Mouse (Mus musculus): ENCODE measurements around the gene Zfr2. TPM values are rescaled to one million over a fixed set of nuclear protein-coding genes. Genes with fewer than 3 reads are reported as not detected.
A peak's percentile ranks its signal among the peaks of the same experiment; 100 is the strongest.

Gene Zfr2
- polyA plus RNA-seq, 1 experiment = 0.19 TPM

DNA sequence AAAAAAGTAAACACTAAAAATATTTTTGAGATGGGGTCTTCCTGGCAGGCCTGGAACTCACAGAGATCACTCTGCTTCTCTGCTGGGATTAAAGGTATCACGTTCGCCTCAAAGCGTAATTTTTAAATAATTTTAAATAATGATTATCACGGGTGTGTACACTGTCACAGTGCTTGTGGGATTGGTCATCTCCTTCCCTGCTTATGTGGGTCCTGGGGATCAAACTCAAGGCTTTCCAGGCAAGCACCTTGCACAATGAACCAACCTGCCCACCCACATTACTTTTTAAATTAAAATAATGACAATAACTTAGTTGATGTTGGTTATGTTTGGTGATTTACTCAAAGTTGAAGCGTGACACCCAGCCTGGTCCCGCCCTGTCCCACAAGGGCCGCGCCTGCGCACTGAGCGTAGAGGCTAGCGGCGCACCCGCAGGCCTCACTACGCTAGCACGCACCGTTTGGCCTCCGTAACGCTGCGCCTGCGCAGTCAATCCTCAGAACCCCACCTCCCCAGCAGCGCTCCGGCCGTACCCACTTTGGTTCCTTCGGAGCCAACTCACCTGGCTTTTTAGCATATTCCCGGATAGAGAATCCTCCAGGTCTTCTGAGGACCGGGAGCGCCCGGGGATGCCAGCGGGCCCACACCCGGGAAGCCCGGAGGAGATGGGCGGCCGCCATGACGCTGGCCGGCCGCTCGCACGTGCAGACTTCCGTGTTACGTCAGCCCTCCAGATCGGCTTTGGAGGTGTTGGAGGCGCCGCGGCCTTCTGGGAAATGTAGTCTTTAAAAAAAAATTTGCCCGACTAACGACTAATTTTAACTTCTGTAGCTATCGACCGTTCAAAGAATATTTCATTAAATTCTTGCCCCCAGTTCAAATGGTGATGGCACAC is 33.5 kb downstream of the Zfr2 start, which contains the start of the genes Mrpl54 and Apba3:
Mrpl54 (minus strand) TSS at position 724 of the 895 bp plus-strand sequence.
Apba3 (plus strand) TSS at position 750 of the 895 bp plus-strand sequence.
- TF ChIP-seq CEBPB (IDR thresholded peaks at IDR 0.05; ENCODE audit: low read depth) (peak; percentile 24), MAX (IDR thresholded peaks at IDR 0.05) (peak; percentile 96), MYOD1 (IDR thresholded peaks at IDR 0.05; ENCODE audit: control insufficient read depth, insufficient read length, low read depth) (no peak)
- Histone ChIP-seq H3K79me2 (ENCODE audit: control insufficient read depth, insufficient read depth) (peaks cover 41% of the 10 kb centered on the region), H3K79me3 (ENCODE audit: low read depth) (peaks cover 13% of the 10 kb centered on the region), H3K36me3 (ENCODE audit: control insufficient read depth, insufficient read depth) (peaks cover 32% of the 10 kb centered on the region), H3ac (ENCODE audit: control insufficient read depth, insufficient read length, low read depth) (peak within 1 kb of the TSS; percentile 55), H3K27me3 (ENCODE audit: control insufficient read depth, insufficient read depth, insufficient read length) (no peaks in the 10 kb centered on the region), H3K4me3 (ENCODE audit: insufficient read depth, poor library complexity, severe bottlenecking) (peak within 1 kb of the TSS; percentile 48)

DNA sequence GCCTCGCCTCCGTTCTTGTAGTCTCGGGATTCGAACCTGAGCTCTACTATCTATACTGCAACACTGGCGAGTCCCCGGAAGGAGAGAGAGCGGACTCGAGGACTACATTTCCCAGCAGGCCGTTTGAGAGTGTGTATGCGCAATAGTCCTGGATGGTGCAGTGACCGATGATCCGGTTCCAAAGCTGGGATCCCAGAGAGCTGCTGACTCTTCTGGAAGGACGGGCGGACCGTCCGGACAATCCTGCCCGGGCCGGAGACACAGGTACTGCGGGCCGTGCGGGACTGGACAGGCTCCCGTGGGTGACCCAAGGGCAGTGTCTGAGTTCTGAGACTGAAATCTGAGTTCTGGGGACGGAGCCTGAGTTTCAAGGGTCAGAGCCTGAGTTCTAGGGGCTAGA is 35.1 kb downstream of the Zfr2 start:
- Histone ChIP-seq H3ac (ENCODE audit: control insufficient read depth, insufficient read length, low read depth) (peak overlapping the region; percentile 99), H3K27me3 (ENCODE audit: control insufficient read depth, insufficient read depth, insufficient read length) (no peaks in the 10 kb centered on the region), H3K79me2 (ENCODE audit: control insufficient read depth, insufficient read depth) (peaks cover 41% of the 10 kb centered on the region), H3K4me3 (ENCODE audit: insufficient read depth, poor library complexity, severe bottlenecking) (peak overlapping the region; percentile 75), H3K79me3 (ENCODE audit: low read depth) (peaks cover 13% of the 10 kb centered on the region), H3K36me3 (ENCODE audit: control insufficient read depth, insufficient read depth) (peaks cover 31% of the 10 kb centered on the region)
- TF ChIP-seq MYOG (IDR thresholded peaks at IDR 0.05; ENCODE audit: control insufficient read depth, extremely low read depth, insufficient read length) (no peak), FOSL1 (IDR thresholded peaks at IDR 0.05; ENCODE audit: insufficient read depth, low read length, poor library complexity, severe bottlenecking) (no peak), CEBPB (IDR thresholded peaks at IDR 0.05; ENCODE audit: low read depth) (peak; percentile 84), CTCF (IDR thresholded peaks at IDR 0.05; ENCODE audit: control insufficient read depth, insufficient read depth, insufficient read length) (no peak), USF1 (IDR thresholded peaks at IDR 0.05; ENCODE audit: low read depth) (no peak), MYOD1 (IDR thresholded peaks at IDR 0.05; ENCODE audit: control insufficient read depth, insufficient read length, low read depth) (no peak)

DNA sequence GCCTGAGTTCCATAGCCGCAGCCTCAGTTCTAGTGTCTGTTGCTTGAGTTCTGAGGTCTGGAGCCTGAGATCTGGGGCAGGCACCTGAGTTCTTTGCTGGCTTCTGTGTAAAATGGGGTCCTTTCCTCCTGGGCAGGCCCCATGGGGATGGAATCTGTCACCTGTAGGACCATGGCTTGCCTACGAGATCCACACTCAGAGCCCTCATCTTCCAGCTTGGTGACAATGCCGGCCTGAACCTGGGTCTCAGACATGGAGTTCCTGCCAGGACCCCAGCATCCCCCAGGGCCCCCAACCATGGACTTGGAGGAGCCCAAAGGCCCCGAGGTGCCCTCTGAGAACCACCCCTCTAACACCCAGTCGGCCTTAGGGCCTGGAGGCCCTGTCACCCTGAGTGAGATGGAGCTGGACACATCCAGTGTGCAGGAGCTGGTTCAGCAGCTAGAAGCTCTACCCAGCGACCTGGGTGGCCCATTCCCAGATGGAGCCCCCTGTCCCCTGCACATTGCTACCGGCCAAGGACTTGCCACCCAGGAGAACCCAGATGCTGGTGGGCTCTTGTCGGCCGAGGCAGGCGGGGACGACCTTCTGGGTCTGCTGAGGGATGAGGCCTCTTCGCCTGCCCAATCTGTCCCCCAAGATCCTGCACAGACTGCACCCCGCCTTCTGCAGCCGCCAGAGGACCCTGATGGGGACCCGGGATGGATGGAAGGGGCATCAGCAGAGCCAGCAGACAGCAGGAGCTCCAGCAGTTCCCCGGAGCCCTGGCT is 35.9 kb downstream of the Zfr2 start:
- Histone ChIP-seq H3ac (ENCODE audit: control insufficient read depth, insufficient read length, low read depth) (peak overlapping the region; percentile 99), H3K4me3 (ENCODE audit: insufficient read depth, poor library complexity, severe bottlenecking) (peak overlapping the region; percentile 75), H3K79me3 (ENCODE audit: low read depth) (peaks cover 13% of the 10 kb centered on the region), H3K27me3 (ENCODE audit: control insufficient read depth, insufficient read depth, insufficient read length) (no peaks in the 10 kb centered on the region), H3K79me2 (ENCODE audit: control insufficient read depth, insufficient read depth) (peaks cover 41% of the 10 kb centered on the region), H3K36me3 (ENCODE audit: control insufficient read depth, insufficient read depth) (peaks cover 24% of the 10 kb centered on the region)
- TF ChIP-seq FOSL1 (IDR thresholded peaks at IDR 0.05; ENCODE audit: insufficient read depth, low read length, poor library complexity, severe bottlenecking) (no peak), MYOD1 (IDR thresholded peaks at IDR 0.05; ENCODE audit: control insufficient read depth, insufficient read length, low read depth) (no peak), MAX (IDR thresholded peaks at IDR 0.05) (no peak), CTCF (IDR thresholded peaks at IDR 0.05; ENCODE audit: control insufficient read depth, insufficient read depth, insufficient read length) (no peak), USF1 (IDR thresholded peaks at IDR 0.05; ENCODE audit: low read depth) (no peak), CEBPB (IDR thresholded peaks at IDR 0.05; ENCODE audit: low read depth) (no peak), MYOG (IDR thresholded peaks at IDR 0.05; ENCODE audit: control insufficient read depth, extremely low read depth, insufficient read length) (no peak)

DNA sequence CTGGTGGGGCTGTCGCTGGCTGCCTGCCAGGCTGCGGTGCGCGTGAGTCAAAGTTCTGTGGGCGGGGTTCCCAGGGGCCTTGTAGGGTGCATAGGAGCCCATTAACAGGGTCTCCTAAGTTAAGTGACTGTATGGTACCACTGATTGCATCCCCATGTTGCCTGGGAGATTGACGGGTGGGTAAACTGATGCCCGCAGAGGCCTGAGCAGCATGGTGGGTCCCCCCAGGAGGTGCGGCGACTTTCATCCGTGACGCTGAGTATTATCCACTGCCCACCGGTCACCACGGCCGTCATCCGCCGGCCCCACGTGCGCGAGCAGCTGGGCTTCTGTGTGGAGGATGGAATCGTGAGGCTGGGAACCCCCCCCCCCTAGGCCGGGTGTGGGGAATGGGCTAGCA is 39.4 kb downstream of the Zfr2 start:
- no peak for TF ChIP-seq MAX (IDR thresholded peaks at IDR 0.05)
- TF ChIP-seq USF1 (IDR thresholded peaks at IDR 0.05; ENCODE audit: low read depth) = no peak
- TF ChIP-seq CEBPB (IDR thresholded peaks at IDR 0.05; ENCODE audit: low read depth) = no peak
- no peak for TF ChIP-seq FOSL1 (IDR thresholded peaks at IDR 0.05; ENCODE audit: insufficient read depth, low read length, poor library complexity, severe bottlenecking)
- TF ChIP-seq CTCF (IDR thresholded peaks at IDR 0.05; ENCODE audit: control insufficient read depth, insufficient read depth, insufficient read length) = no peak
- TF ChIP-seq MYOG (IDR thresholded peaks at IDR 0.05; ENCODE audit: control insufficient read depth, extremely low read depth, insufficient read length) = no peak
- TF ChIP-seq MYOD1 (IDR thresholded peaks at IDR 0.05; ENCODE audit: control insufficient read depth, insufficient read length, low read depth) = no peak
- Histone ChIP-seq H3ac (ENCODE audit: control insufficient read depth, insufficient read length, low read depth) (no peak overlapping the region), H3K79me2 (ENCODE audit: control insufficient read depth, insufficient read depth) (peaks cover 19% of the 10 kb centered on the region), H3K4me3 (ENCODE audit: insufficient read depth, poor library complexity, severe bottlenecking) (no peak overlapping the region), H3K36me3 (ENCODE audit: control insufficient read depth, insufficient read depth) (peaks cover 11% of the 10 kb centered on the region), H3K27me3 (ENCODE audit: control insufficient read depth, insufficient read depth, insufficient read length) (no peaks in the 10 kb centered on the region), H3K79me3 (ENCODE audit: low read depth) (peaks cover 4% of the 10 kb centered on the region)

DNA sequence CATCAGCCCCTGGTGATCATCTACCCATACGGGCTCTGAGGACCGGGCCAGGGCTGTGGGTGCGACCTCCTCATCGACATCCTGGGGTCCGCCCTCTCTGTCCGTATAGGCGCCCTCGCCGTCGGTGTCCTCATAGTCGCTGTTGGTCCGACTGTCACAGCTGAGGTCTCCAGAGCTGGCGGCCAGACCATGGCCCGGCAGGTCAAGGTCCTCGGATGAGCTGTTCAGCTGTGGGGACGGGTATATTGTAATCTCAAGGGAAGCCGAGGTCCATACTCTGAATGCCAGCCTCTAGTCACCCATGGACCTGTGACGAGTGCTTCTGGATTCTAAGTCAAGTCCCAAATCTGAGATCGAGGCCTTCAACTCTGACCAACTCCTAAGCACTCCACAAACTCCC is 40.9 kb downstream of the Zfr2 start:
- no peaks in the 10 kb centered on the region for H3K27me3 ChIP-seq (ENCODE audit: control insufficient read depth, insufficient read depth, insufficient read length)

More for the DNA sequence above, 40.9 kb downstream of the Zfr2 start:
- H3K79me3 ChIP-seq (ENCODE audit: low read depth) = peaks cover 4% of the 10 kb centered on the region
- peaks cover 9% of the 10 kb centered on the region for H3K79me2 ChIP-seq (ENCODE audit: control insufficient read depth, insufficient read depth)
- H3K4me3 ChIP-seq (ENCODE audit: insufficient read depth, poor library complexity, severe bottlenecking) = no peak overlapping the region
- H3ac ChIP-seq (ENCODE audit: control insufficient read depth, insufficient read length, low read depth) = no peak overlapping the region
- TF ChIP-seq CEBPB (IDR thresholded peaks at IDR 0.05; ENCODE audit: low read depth) (no peak), MAX (IDR thresholded peaks at IDR 0.05) (no peak), MYOD1 (IDR thresholded peaks at IDR 0.05; ENCODE audit: control insufficient read depth, insufficient read length, low read depth) (no peak), USF1 (IDR thresholded peaks at IDR 0.05; ENCODE audit: low read depth) (no peak), MYOG (IDR thresholded peaks at IDR 0.05; ENCODE audit: control insufficient read depth, extremely low read depth, insufficient read length) (no peak), CTCF (IDR thresholded peaks at IDR 0.05; ENCODE audit: control insufficient read depth, insufficient read depth, insufficient read length) (no peak), FOSL1 (IDR thresholded peaks at IDR 0.05; ENCODE audit: insufficient read depth, low read length, poor library complexity, severe bottlenecking) (no peak)
- H3K36me3 ChIP-seq (ENCODE audit: control insufficient read depth, insufficient read depth) = peaks cover 11% of the 10 kb centered on the region
